Mouse (Mus musculus): ENCODE results near the gene Rtl8a. TPM values are rescaled to one million over a fixed set of nuclear protein-coding genes. Genes with fewer than 3 reads are reported as not detected.
"Not testable (repeated sequence)": the region's sequence is repeated elsewhere in the genome, so short reads cannot be mapped to it uniquely, and the experiment has no call there.

Rtl8a gene
- 223 and 232 TPM in 2 replicates for polyA plus RNA-seq (2015; fragmentation: Nextera tagmentation; extraction: Ambion mirVana)

DNA sequence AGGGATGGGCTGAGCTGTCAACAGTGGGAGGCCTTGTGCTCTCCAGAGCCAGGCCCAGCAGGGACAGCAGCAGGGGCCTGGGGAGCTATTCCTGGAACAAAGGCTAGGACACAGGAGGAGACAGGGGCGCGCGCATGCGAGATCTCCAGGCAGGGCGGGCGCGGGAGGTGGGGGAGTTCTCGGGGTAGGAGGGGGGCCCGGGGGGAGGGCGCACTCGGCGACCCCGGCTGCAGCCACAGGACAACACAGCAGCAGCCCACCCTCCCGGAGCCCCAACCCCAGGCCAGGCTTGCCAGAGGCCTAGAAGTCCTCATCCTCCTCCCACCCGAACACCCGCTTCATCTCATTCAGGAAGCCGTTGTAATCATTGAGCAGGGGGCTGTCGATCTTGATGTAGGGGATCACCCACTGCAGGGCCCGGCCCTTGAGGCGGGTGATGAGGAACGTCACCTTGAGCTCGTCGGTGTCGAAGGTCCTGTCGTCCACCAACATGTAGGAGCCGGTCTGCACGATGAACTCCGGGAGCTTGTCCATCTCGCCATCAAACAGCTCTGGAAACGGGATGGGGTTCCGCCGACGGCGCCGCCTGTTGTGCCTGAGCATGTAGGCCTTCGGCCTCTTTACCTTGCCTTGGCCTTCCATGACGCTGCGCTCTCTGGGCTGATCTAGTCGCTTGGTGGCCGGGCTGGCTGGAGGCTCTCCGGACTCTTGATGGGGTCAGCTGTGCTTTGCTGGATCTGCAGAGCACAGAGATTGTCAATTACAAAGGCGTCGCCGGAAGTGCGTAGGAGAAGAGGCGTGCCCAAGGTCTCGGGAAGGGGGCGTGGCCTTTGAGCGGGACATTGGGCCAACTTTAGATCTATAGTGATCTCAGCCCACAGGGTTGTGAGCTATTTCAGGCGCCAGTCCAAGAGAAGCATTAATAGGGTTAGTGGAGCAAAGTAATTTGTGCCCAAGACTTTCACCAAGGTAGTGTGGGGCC lies at the start of gene Rtl8a:
Gene Rtl8a (minus strand): TSS at position 703 of the 982 bp plus-strand sequence.
- 7% methylated on average over 10 of the region's 50 CpGs for WGBS

DNA sequence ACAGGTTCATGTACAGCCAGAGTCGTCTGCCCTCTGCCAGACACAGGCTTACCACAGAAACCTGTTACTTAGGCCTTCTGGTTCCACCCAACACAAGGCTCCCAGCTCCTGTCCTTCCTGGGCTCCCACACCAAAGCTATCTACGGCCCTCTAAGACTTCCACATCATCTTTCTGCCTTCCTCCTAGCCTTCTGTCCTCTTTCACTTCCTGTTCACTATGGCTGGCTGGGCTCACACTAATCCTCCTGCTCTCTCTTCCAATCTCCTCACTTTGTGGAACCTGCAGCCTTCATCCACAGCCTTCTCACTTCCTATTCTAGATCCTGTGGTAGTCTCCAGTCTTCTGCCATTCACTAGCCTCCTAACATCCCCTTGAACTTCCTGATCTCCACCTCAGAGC lies 49.7 kb upstream of the Rtl8a start:
- Histone ChIP-seq H3K4me3 (ENCODE audit: low read length) (no peak overlapping the region), H3K36me3 (ENCODE audit: control insufficient read depth, insufficient read depth, low read length) (no peaks in the 10 kb centered on the region), H3K27me3 (replicated peaks; ENCODE audit: control insufficient read depth, insufficient read depth, low read length) (no peaks in the 10 kb centered on the region), H3K4me1 (ENCODE audit: control insufficient read depth, insufficient read depth, low read depth, low read length) (no peaks in the 10 kb centered on the region), H3K9me3 (ENCODE audit: control insufficient read depth, low read length) (no peaks in the 10 kb centered on the region), H3K4me2 (ENCODE audit: low read length) (no peak overlapping the region), H3K9ac (ENCODE audit: low read depth, low read length) (no peak overlapping the region), H3K27ac (ENCODE audit: low read depth, low read length) (no peak overlapping the region)
- WGBS, result 79% methylated on average over 2 of the region's 2 CpGs
- ATAC-seq, result no peak

More for the DNA sequence above, at the start of gene Rtl8a:
- peak within 1 kb of the TSS; percentile 33 for H3K4me3 ChIP-seq (ENCODE audit: low read length)
- H3K9me3 ChIP-seq (ENCODE audit: control insufficient read depth, low read length); H3K4me1 ChIP-seq (ENCODE audit: control insufficient read depth, insufficient read depth, low read depth, low read length); H3K9ac ChIP-seq (ENCODE audit: low read depth, low read length); H3K27me3 ChIP-seq (replicated peaks; ENCODE audit: control insufficient read depth, insufficient read depth, low read length); H3K27ac ChIP-seq (ENCODE audit: low read depth, low read length); H3K36me3 ChIP-seq (ENCODE audit: control insufficient read depth, insufficient read depth, low read length): not testable (repeated sequence)
- peak within 1 kb of the TSS; percentile 51 for H3K4me2 ChIP-seq (ENCODE audit: low read length)
- peak; percentile 96 for ATAC-seq

DNA sequence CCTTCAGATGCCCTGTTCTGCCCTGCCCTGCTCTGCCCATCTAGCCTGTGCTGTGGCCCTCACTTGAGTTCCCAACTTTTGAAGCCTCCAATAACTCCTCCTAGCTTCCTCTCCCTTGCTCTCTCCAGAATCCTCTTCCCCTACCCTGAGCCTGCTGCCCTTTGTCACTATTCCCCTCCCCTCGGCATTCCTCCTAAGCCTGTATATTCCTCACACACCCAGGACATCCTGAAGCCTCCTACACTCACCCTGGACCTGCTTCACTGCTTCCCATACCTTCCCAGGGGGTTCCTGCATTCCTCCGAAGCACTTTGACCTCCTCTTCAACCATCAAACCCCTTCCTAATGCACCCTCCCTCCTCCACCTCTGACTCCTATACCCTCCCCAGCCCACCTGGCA lies 48.6 kb upstream of the Rtl8a start:
- no peak overlapping the region for H3K4me3 ChIP-seq (ENCODE audit: low read length)
- H3K27ac ChIP-seq (ENCODE audit: low read depth, low read length), result no peak overlapping the region
- H3K4me2 ChIP-seq (ENCODE audit: low read length), result no peak overlapping the region
- 58% methylated on average over 2 of the region's 2 CpGs for WGBS
- no peaks in the 10 kb centered on the region for H3K4me1 ChIP-seq (ENCODE audit: control insufficient read depth, insufficient read depth, low read depth, low read length)
- ATAC-seq, result no peak
- H3K9me3 ChIP-seq (ENCODE audit: control insufficient read depth, low read length), result no peaks in the 10 kb centered on the region
- H3K36me3 ChIP-seq (ENCODE audit: control insufficient read depth, insufficient read depth, low read length), result no peaks in the 10 kb centered on the region
- H3K27me3 ChIP-seq (replicated peaks; ENCODE audit: control insufficient read depth, insufficient read depth, low read length), result no peaks in the 10 kb centered on the region
- H3K9ac ChIP-seq (ENCODE audit: low read depth, low read length), result no peak overlapping the region

GRCm38 (mm10) chrX:53684676-53685075 lies 41.2 kb upstream of the Rtl8a start:
- not testable (repeated sequence) for ATAC-seq; H3K27ac ChIP-seq (ENCODE audit: low read depth, low read length); H3K4me3 ChIP-seq (ENCODE audit: low read length); H3K9ac ChIP-seq (ENCODE audit: low read depth, low read length); H3K4me1 ChIP-seq (ENCODE audit: control insufficient read depth, insufficient read depth, low read depth, low read length); H3K9me3 ChIP-seq (ENCODE audit: control insufficient read depth, low read length); H3K27me3 ChIP-seq (replicated peaks; ENCODE audit: control insufficient read depth, insufficient read depth, low read length); H3K36me3 ChIP-seq (ENCODE audit: control insufficient read depth, insufficient read depth, low read length); H3K4me2 ChIP-seq (ENCODE audit: low read length)
- WGBS, result 83% methylated on average over 2 of the region's 4 CpGs

DNA sequence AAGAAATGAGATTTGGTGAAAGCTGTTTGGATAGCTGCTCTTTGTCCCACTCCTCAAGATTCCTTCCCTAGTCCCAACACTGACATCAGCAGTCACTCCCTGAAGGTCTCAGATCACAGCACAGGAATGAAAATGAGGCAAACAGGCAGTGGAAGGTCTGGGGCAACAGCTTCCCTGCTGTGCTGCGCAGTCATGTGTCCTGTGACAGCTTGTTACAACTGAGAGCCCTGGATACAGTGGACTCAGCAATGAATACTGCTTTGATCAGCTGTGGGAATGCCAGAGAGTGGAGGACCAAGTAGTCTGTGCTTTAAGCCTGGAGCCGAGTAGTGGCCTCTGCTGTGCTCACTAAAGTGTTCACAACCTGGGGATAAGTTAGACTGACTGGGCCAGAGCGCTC lies 39.2 kb upstream of the Rtl8a start:
- H3K4me3 ChIP-seq (ENCODE audit: low read length); H3K9me3 ChIP-seq (ENCODE audit: control insufficient read depth, low read length); H3K9ac ChIP-seq (ENCODE audit: low read depth, low read length); H3K27ac ChIP-seq (ENCODE audit: low read depth, low read length); H3K36me3 ChIP-seq (ENCODE audit: control insufficient read depth, insufficient read depth, low read length); H3K27me3 ChIP-seq (replicated peaks; ENCODE audit: control insufficient read depth, insufficient read depth, low read length); ATAC-seq; H3K4me1 ChIP-seq (ENCODE audit: control insufficient read depth, insufficient read depth, low read depth, low read length); H3K4me2 ChIP-seq (ENCODE audit: low read length): not testable (repeated sequence)
- WGBS, result 60% methylated on average over 1 of the region's 3 CpGs

- not testable (repeated sequence) for H3K9me3 ChIP-seq (ENCODE audit: control insufficient read depth, low read length); H3K27me3 ChIP-seq (replicated peaks; ENCODE audit: control insufficient read depth, insufficient read depth, low read length); H3K4me3 ChIP-seq (ENCODE audit: low read length); H3K4me1 ChIP-seq (ENCODE audit: control insufficient read depth, insufficient read depth, low read depth, low read length); H3K9ac ChIP-seq (ENCODE audit: low read depth, low read length); H3K4me2 ChIP-seq (ENCODE audit: low read length); H3K36me3 ChIP-seq (ENCODE audit: control insufficient read depth, insufficient read depth, low read length); H3K27ac ChIP-seq (ENCODE audit: low read depth, low read length)
- 0 out of 2 replicates have a peak, but pooled peaks have one; percentile 45 for ATAC-seq
- 0% methylated on average over 1 of the region's 2 CpGs for WGBS
These were observed 33.5 kb upstream of the Rtl8a start for GRCm38 (mm10) chrX:53676943-53677342.

- H3K27me3 ChIP-seq (replicated peaks; ENCODE audit: control insufficient read depth, insufficient read depth, low read length); H3K9me3 ChIP-seq (ENCODE audit: control insufficient read depth, low read length); H3K36me3 ChIP-seq (ENCODE audit: control insufficient read depth, insufficient read depth, low read length); H3K4me1 ChIP-seq (ENCODE audit: control insufficient read depth, insufficient read depth, low read depth, low read length): not testable (repeated sequence)
- peak overlapping the region; percentile 80 for H3K27ac ChIP-seq (ENCODE audit: low read depth, low read length)
- H3K9ac ChIP-seq (ENCODE audit: low read depth, low read length), result peak overlapping the region; percentile 43
- peak overlapping the region; percentile 46 for H3K4me2 ChIP-seq (ENCODE audit: low read length)
- peak; percentile 62 for ATAC-seq
- H3K4me3 ChIP-seq (ENCODE audit: low read length), result peak overlapping the region; percentile 32
- 16% methylated on average over 4 of the region's 4 CpGs for WGBS
These were observed 27.2 kb upstream of the Rtl8a start for GRCm38 (mm10) chrX:53670696-53671095.

GRCm38 (mm10) chrX:53670294-53670693 lies 26.8 kb upstream of the Rtl8a start, which contains the start of gene Rtl8b:
Gene Rtl8b, minus strand, starts transcription at chrX:53670408.
- peak within 1 kb of the TSS; percentile 43 for H3K9ac ChIP-seq (ENCODE audit: low read depth, low read length)
- no peaks in the 10 kb centered on the region for H3K27me3 ChIP-seq (replicated peaks; ENCODE audit: control insufficient read depth, insufficient read depth, low read length)
- no peaks in the 10 kb centered on the region for H3K36me3 ChIP-seq (ENCODE audit: control insufficient read depth, insufficient read depth, low read length)
- no peaks in the 10 kb centered on the region for H3K9me3 ChIP-seq (ENCODE audit: control insufficient read depth, low read length)
- H3K4me1 ChIP-seq (ENCODE audit: control insufficient read depth, insufficient read depth, low read depth, low read length), result no peaks in the 10 kb centered on the region
- WGBS, result 13% methylated on average over 10 of the region's 15 CpGs
- peak; percentile 97 for ATAC-seq
- peak within 1 kb of the TSS; percentile 80 for H3K27ac ChIP-seq (ENCODE audit: low read depth, low read length)
- peak within 1 kb of the TSS; percentile 32 for H3K4me3 ChIP-seq (ENCODE audit: low read length)
- H3K4me2 ChIP-seq (ENCODE audit: low read length), result peak within 1 kb of the TSS; percentile 48

DNA sequence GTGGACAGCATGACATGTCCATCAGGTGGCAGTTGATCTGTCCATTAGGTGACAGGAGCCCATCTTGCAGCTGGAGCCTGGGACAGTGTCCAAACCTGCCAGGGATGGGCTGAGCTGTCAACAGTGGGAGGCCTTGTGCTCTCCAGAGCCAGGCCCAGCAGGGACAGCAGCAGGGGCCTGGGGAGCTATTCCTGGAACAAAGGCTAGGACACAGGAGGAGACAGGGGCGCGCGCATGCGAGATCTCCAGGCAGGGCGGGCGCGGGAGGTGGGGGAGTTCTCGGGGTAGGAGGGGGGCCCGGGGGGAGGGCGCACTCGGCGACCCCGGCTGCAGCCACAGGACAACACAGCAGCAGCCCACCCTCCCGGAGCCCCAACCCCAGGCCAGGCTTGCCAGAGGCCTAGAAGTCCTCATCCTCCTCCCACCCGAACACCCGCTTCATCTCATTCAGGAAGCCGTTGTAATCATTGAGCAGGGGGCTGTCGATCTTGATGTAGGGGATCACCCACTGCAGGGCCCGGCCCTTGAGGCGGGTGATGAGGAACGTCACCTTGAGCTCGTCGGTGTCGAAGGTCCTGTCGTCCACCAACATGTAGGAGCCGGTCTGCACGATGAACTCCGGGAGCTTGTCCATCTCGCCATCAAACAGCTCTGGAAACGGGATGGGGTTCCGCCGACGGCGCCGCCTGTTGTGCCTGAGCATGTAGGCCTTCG lies 26.2 kb upstream of the Rtl8a start:
- not testable (repeated sequence) for H3K4me1 ChIP-seq (ENCODE audit: control insufficient read depth, insufficient read depth, low read depth, low read length); H3K9me3 ChIP-seq (ENCODE audit: control insufficient read depth, low read length); H3K27ac ChIP-seq (ENCODE audit: low read depth, low read length); H3K27me3 ChIP-seq (replicated peaks; ENCODE audit: control insufficient read depth, insufficient read depth, low read length); H3K36me3 ChIP-seq (ENCODE audit: control insufficient read depth, insufficient read depth, low read length); H3K9ac ChIP-seq (ENCODE audit: low read depth, low read length)
- peak; percentile 55 for ATAC-seq
- Histone ChIP-seq H3K4me3 (ENCODE audit: low read length) (peak overlapping the region; percentile 32), H3K4me2 (ENCODE audit: low read length) (peak overlapping the region; percentile 48)
- no CpG with 5 or more reads among the region's 36 CpGs for WGBS
